Mouse (Mus musculus): ENCODE data around the gene Gm11213.

DNA sequence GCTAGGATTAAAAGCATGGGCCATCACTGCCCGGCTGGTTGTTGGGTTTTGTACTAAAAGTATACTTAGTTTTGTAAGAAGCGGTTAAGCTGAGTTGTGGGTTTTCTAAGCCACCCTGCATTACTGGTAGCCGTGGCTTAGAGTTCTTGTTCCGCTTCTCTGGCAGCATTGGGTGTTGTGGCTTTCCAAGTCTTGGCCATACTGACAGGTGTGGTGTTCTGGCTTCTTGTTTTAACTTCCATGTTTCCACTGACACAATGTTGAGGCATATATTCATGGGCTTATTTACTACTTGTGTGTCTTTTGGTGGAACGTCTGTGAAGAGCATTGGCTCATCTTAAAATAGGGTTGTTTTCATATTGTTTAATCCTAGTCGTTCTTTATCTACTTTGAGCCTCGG is 15.1 kb downstream of the Gm11213 start:
- TF ChIP-seq EP300 (IDR thresholded peaks at IDR 0.05; ENCODE audit: low read depth) (no peak), CTCF (IDR thresholded peaks at IDR 0.05; ENCODE audit: low read depth) (no peak)
